Comparison of ENCODE assay signal across 21 mouse cellular contexts in genomic region chr19:4521426-4522050, GRCm38 (mm10). TPM values are rescaled to one million over a fixed set of nuclear protein-coding genes. Genes with fewer than 3 reads are reported as not detected.
"Had no signal": no experiment of that assay in that cellular context is flagged by ENCODE, and none has a peak within 500 bp of the region (broad histone marks: within the 10 kb centered on the region; RNA-seq: fewer than 3 reads in every experiment).

No protein-coding gene starts in this region.

- H3K4me2 ChIP-seq: midbrain, embryonic 13.5 days; neural tube, embryonic 12.5 days had no signal

- H3K27ac ChIP-seq: left cerebral cortex, adult 2 months; liver, embryonic 14.5 days; midbrain, embryonic 13.5 days; neural tube, embryonic 12.5 days had no signal

- H3K9ac ChIP-seq: liver, embryonic 14.5 days; midbrain, embryonic 13.5 days; neural tube, embryonic 12.5 days had no signal

- H3K4me3 ChIP-seq: left cerebral cortex, adult 2 months; midbrain, embryonic 13.5 days; neural tube, embryonic 12.5 days had no signal

- H3K9me3 ChIP-seq: midbrain, embryonic 13.5 days; neural tube, embryonic 12.5 days had no signal

- H3K36me3 ChIP-seq: midbrain, embryonic 13.5 days; neural tube, embryonic 12.5 days had no signal

- H3K27me3 ChIP-seq: midbrain, embryonic 13.5 days; neural tube, embryonic 12.5 days had no signal

- H3K4me1 ChIP-seq: midbrain, embryonic 13.5 days; neural tube, embryonic 12.5 days had no signal

- ATAC-seq: lung, postnatal 0 days; midbrain, embryonic 13.5 days had no signal

- DNase-seq: kidney, postnatal 10 days; liver; lung, adult 2 months; lung, postnatal 36 days; retina, postnatal 1 day; thymus, postnatal 36 days had no signal

RNA-seq across cellular contexts. Expression of gene Pcx, which starts 11.3 kb away (rescaled TPM):
- total RNA-seq: monocyte, adult 5-6 weeks had no signal

RNA-seq across cellular contexts. Expression of gene 2010003K11Rik, which starts 23.2 kb away (rescaled TPM):
- total RNA-seq: layer of hippocampus, adult 8-10 months; layer of hippocampus, postnatal 25 days; left cerebral cortex, adult 2 months; left cerebral cortex, postnatal 14 days; megakaryocyte progenitor cell, adult 5-6 weeks; monocyte, adult 5-6 weeks; neutrophil, adult 5-6 weeks had no signal
- polyA plus RNA-seq: kidney, embryonic 14.5 days; limb, embryonic 11.5 days; midbrain, embryonic 13.5 days; neural tube, embryonic 12.5 days; spleen, adult 2 months; thymus, postnatal 0 days had no signal

RNA-seq across cellular contexts. Expression of gene Syt12, which starts 44.3 kb away (rescaled TPM):
- total RNA-seq: megakaryocyte progenitor cell, adult 5-6 weeks; monocyte, adult 5-6 weeks; neutrophil, adult 5-6 weeks had no signal
